Mouse (Mus musculus) neural tube, embryonic 15.5 days (tissue): ENCODE measurements at regions not wholly inside any gene's neighbourhood (a gene's known extent, or its start where the extent isn't known, plus 50 kb on each side); places are given as distances from the start of the nearest gene placed in this dataset.

Experiments
- ATAC-seq: fragments of 200-750 bp; cut with Nextera tagmentation; 2 replicates; pipeline ENCODE4 v1.8.0; 2017; ENCODE audit warnings: mild to moderate bottlenecking, moderate TSS enrichment, moderate library complexity; ENCODE audit not compliant: low FRiP score
- H3K27ac ChIP-seq: fragments of 300-500 bp; sonication (generic); replicated peaks from 2 replicates; pipeline ENCODE4 v1.5.1; 2015; ENCODE audit warnings: mild to moderate bottlenecking, inconsistent platforms
- H3K27me3 ChIP-seq: fragments of 300-500 bp; sonication (generic); replicated peaks from 2 replicates; pipeline ENCODE4 v1.6.1; 2015; ENCODE audit warnings: inconsistent platforms
- H3K36me3 ChIP-seq: fragments of 300-500 bp; sonication (generic); 2 replicates; pipeline ENCODE4 v1.6.1; 2015; ENCODE audit warnings: inconsistent platforms
- H3K4me1 ChIP-seq: fragments of 300-500 bp; sonication (generic); 2 replicates; pipeline ENCODE4 v1.6.1; 2015; ENCODE audit warnings: inconsistent platforms
- H3K4me2 ChIP-seq: fragments of 300-500 bp; sonication (generic); 2 replicates; pipeline ENCODE4 v1.6.1; 2015; ENCODE audit warnings: inconsistent platforms, mild to moderate bottlenecking, moderate library complexity
- H3K4me3 ChIP-seq: fragments of 300-500 bp; sonication (generic); replicated peaks from 2 replicates; pipeline ENCODE4 v1.5.1; 2015; ENCODE audit warnings: mild to moderate bottlenecking, inconsistent platforms
- H3K9ac ChIP-seq: fragments of 300-500 bp; sonication (generic); replicated peaks from 2 replicates; pipeline ENCODE4 v1.6.1; 2015; ENCODE audit warnings: mild to moderate bottlenecking, inconsistent platforms
- H3K9me3 ChIP-seq: fragments of 300-500 bp; sonication (generic); replicated peaks from 2 replicates; pipeline ENCODE4 v1.6.1; 2016; ENCODE audit warnings: inconsistent platforms
- WGBS: fragments of 180-500 bp; shearing (Covaris S2); methylation state at CpG from one replicate; pipeline ENCODE4 v1.1.7; 2015; ENCODE audit warnings: mixed read lengths; 5-methylcytosine and 5-hydroxymethylcytosine counted together

- no peaks in the 10 kb centered on the region for H3K4me1 ChIP-seq
- H3K27me3 ChIP-seq: no peaks in the 10 kb centered on the region
- H3K4me2 ChIP-seq: no peak overlapping the region
- H3K36me3 ChIP-seq: no peaks in the 10 kb centered on the region
- H3K9ac ChIP-seq: no peak overlapping the region
- H3K27ac ChIP-seq: no peak overlapping the region
- no peaks in the 10 kb centered on the region for H3K9me3 ChIP-seq
- H3K4me3 ChIP-seq: no peak overlapping the region
- no peak for ATAC-seq
Measured at GRCm38 (mm10) chr15:90021746-90022312, 180.2 kb upstream of the Syt10 start.

DNA sequence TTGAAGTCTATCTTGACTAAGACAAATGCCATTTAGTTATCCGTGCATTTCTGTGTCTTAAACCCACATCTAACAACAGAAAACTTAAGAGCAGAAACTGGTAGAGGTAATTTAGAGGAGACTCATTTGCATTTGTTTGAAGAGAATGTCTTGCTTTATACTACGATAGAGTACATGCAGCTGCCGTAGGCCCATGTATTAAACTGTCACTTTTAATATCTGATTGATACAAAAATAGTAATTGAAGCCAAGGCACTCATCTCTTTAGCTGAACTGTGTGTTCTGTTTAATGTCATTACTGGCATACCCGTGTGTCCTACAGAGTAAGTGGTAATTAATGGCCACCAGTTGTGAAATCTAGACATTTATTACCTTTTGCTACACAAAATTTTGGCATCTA is 181.5 kb upstream of the Syt10 start:
- no peak overlapping the region for H3K27ac ChIP-seq
- H3K9ac ChIP-seq: no peak overlapping the region
- no peaks in the 10 kb centered on the region for H3K9me3 ChIP-seq
- H3K4me2 ChIP-seq: no peak overlapping the region
- H3K4me1 ChIP-seq: no peaks in the 10 kb centered on the region
- no peaks in the 10 kb centered on the region for H3K27me3 ChIP-seq
- ATAC-seq: no peak
- no peaks in the 10 kb centered on the region for H3K36me3 ChIP-seq
- no peak overlapping the region for H3K4me3 ChIP-seq
- 59% methylated on average over 4 of the region's 4 CpGs for WGBS

GRCm38 (mm10) chr15:90034356-90034755 is 189.8 kb upstream of the Alg10b start:
- Histone ChIP-seq H3K4me1 (no peaks in the 10 kb centered on the region), H3K4me2 (no peak overlapping the region), H3K27ac (no peak overlapping the region), H3K4me3 (no peak overlapping the region), H3K9ac (no peak overlapping the region), H3K9me3 (no peaks in the 10 kb centered on the region), H3K36me3 (no peaks in the 10 kb centered on the region), H3K27me3 (no peaks in the 10 kb centered on the region)
- WGBS: 92% methylated on average over 2 of the region's 2 CpGs
- no peak for ATAC-seq

DNA sequence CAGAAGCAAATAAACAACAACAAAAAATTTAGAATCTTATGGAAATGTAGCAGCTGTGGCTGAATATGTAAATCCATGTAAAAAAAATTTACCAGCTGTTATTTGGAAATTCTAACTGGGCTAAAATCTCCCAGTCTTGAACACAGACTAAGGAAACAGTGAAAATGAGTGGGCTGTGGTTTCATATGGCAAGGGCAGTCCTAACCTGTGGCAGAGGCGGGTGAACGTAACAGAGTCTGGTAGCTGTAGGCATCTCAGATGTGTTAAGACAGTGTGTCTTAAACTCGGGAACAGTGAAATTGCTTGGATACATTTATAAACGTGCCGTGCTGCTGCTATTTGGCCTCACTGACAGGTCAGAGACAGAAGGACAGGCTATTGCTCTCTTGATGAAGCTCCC is 178.4 kb upstream of the Alg10b start:
- no peaks in the 10 kb centered on the region for H3K36me3 ChIP-seq
- no peak for ATAC-seq
- 85% methylated on average over 5 of the region's 5 CpGs for WGBS
- H3K27ac ChIP-seq: no peak overlapping the region
- no peak overlapping the region for H3K4me2 ChIP-seq
- H3K9me3 ChIP-seq: no peaks in the 10 kb centered on the region
- no peak overlapping the region for H3K4me3 ChIP-seq
- H3K4me1 ChIP-seq: peaks cover 3% of the 10 kb centered on the region; the same call in 1 of the 2 replicates
- no peak overlapping the region for H3K9ac ChIP-seq
- no peaks in the 10 kb centered on the region for H3K27me3 ChIP-seq

GRCm38 (mm10) chr15:90062021-90062420 is 162.1 kb upstream of the Alg10b start:
- ATAC-seq: no peak
- Histone ChIP-seq H3K27me3 (no peaks in the 10 kb centered on the region), H3K4me3 (no peak overlapping the region), H3K4me1 (no peaks in the 10 kb centered on the region), H3K27ac (no peak overlapping the region), H3K9me3 (no peaks in the 10 kb centered on the region), H3K9ac (no peak overlapping the region), H3K4me2 (no peak overlapping the region), H3K36me3 (no peaks in the 10 kb centered on the region)
- 84% methylated on average over 7 of the region's 7 CpGs for WGBS

DNA sequence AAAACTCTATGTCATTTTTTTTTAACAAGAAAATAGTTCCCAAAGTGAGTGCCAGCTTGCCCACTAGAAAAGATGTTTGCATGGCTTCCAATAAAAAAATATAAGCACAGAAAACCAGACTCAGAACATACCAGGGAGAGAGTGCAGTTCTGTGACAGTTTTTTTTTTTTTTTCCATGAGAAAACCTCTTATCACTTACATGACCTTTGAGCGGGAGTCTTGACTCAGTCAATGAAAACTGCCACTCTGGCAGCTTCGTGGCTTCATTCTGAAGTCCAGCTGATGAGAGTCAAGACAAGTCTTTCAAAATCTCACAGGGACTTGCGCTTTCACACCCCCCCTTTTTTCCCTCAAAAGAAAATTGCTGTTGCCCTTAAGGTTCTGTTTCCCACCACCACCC is 158.3 kb upstream of the Alg10b start:
- Histone ChIP-seq H3K4me1 (no peaks in the 10 kb centered on the region), H3K27me3 (no peaks in the 10 kb centered on the region), H3K36me3 (no peaks in the 10 kb centered on the region), H3K27ac (no peak overlapping the region), H3K9me3 (no peaks in the 10 kb centered on the region), H3K9ac (no peak overlapping the region), H3K4me2 (no peak overlapping the region), H3K4me3 (no peak overlapping the region)
- no peak for ATAC-seq
- WGBS: 92% methylated on average over 3 of the region's 3 CpGs

DNA sequence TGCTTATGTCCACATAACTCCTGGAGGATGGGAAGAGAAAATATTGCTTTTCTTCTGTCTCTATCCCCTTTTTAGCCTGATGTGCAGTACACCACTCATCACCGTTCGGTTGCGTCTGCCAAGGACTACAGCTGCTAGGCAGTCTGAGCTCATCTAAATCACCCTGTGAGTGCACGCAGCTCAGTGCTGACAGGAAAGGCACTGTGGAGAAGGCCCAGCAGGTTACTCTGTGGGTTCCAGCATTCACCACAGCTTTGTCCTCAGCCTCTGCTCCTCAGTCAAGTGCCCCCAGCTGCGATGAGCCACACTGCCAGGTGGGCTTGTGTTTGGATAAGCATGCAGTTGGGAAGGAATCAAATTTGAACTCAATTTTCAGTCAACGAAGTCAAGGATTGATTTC is 152.0 kb upstream of the Alg10b start:
- 39% methylated on average over 6 of the region's 6 CpGs for WGBS
- Histone ChIP-seq H3K9me3 (no peaks in the 10 kb centered on the region), H3K36me3 (no peaks in the 10 kb centered on the region), H3K4me2 (no peak overlapping the region), H3K27ac (0 out of 2 replicates have a peak overlapping the region, but pooled peaks have one; percentile 45), H3K4me1 (peaks cover 10% of the 10 kb centered on the region), H3K27me3 (no peaks in the 10 kb centered on the region), H3K4me3 (no peak overlapping the region), H3K9ac (no peak overlapping the region; the same call in 1 of the 2 replicates)
- peak; percentile 68; the same call in 1 of the 2 replicates for ATAC-seq

GRCm38 (mm10) chr15:90082175-90082951 is 141.7 kb upstream of the Alg10b start:
- Histone ChIP-seq H3K27me3 (no peaks in the 10 kb centered on the region), H3K9ac (no peak overlapping the region), H3K27ac (peak overlapping the region; percentile 37; the same call in 1 of the 2 replicates), H3K4me2 (no peak overlapping the region), H3K36me3 (no peaks in the 10 kb centered on the region), H3K9me3 (no peaks in the 10 kb centered on the region), H3K4me1 (peaks cover 8% of the 10 kb centered on the region), H3K4me3 (no peak overlapping the region)
- WGBS: 56% methylated on average over 9 of the region's 9 CpGs
- ATAC-seq: no peak

GRCm38 (mm10) chr15:90109445-90109988 is 114.6 kb upstream of the Alg10b start:
- Histone ChIP-seq H3K4me3 (no peak overlapping the region), H3K4me2 (no peak overlapping the region), H3K9me3 (no peaks in the 10 kb centered on the region), H3K4me1 (no peaks in the 10 kb centered on the region), H3K36me3 (no peaks in the 10 kb centered on the region), H3K27ac (no peak overlapping the region), H3K27me3 (no peaks in the 10 kb centered on the region), H3K9ac (no peak overlapping the region)
- 91% methylated on average over 3 of the region's 3 CpGs for WGBS
- ATAC-seq: no peak

GRCm38 (mm10) chr15:90113611-90114010 is 110.5 kb upstream of the Alg10b start:
- H3K4me1 ChIP-seq: no peaks in the 10 kb centered on the region
- no peaks in the 10 kb centered on the region for H3K9me3 ChIP-seq
- no peaks in the 10 kb centered on the region for H3K27me3 ChIP-seq
- no peak overlapping the region for H3K4me2 ChIP-seq
- WGBS: 54% methylated on average over 3 of the region's 3 CpGs
- no peak overlapping the region for H3K9ac ChIP-seq
- ATAC-seq: no peak
- no peak overlapping the region for H3K4me3 ChIP-seq
- H3K36me3 ChIP-seq: no peaks in the 10 kb centered on the region
- no peak overlapping the region for H3K27ac ChIP-seq

DNA sequence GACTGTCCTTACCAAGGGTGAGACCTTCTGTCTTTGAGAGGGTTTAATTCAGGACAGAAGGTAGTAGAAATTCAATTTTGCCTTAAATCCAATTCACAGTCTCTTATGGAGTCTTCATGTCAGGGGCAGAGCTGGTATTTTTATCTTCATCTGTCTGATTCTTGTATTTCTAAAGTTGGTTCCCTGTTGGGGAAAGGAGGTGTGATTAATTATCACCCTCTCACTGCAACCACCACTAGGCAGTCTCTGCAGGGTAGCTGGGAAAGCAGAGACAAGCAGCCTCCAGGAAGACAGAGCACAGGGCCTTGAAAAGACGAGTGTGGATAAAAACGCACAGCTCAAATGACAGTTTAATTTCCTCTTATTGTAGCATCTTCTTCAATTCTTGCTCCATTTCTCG is 104.4 kb upstream of the Alg10b start:
- Histone ChIP-seq H3K27ac (no peak overlapping the region), H3K36me3 (no peaks in the 10 kb centered on the region), H3K4me2 (no peak overlapping the region), H3K4me3 (no peak overlapping the region), H3K4me1 (no peaks in the 10 kb centered on the region), H3K27me3 (no peaks in the 10 kb centered on the region), H3K9me3 (no peaks in the 10 kb centered on the region), H3K9ac (no peak overlapping the region)
- ATAC-seq: no peak
- 72% methylated on average over 3 of the region's 3 CpGs for WGBS

DNA sequence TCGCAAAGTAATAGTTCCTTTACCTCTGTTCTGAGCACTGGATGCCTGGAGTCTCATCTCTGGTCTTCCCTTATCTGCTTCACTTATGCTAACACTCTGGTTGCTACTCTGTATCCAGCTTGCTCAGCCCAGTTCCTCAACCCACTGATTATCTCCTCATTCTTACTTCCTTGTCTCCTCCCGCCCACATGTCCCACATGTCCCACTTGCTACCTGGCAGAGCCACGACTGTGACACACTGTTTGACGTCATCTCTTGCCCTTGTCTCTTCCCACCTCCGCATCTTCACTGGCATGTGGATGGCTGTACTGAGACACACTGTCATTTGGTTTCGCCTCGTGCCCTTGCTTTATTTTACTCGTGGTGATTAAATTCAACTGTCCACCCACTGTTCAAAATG is 100.1 kb upstream of the Alg10b start:
- no peaks in the 10 kb centered on the region for H3K9me3 ChIP-seq
- no peak for ATAC-seq
- H3K4me3 ChIP-seq: no peak overlapping the region
- H3K27me3 ChIP-seq: no peaks in the 10 kb centered on the region
- H3K4me2 ChIP-seq: no peak overlapping the region
- 91% methylated on average over 8 of the region's 8 CpGs for WGBS
- H3K9ac ChIP-seq: no peak overlapping the region
- H3K36me3 ChIP-seq: no peaks in the 10 kb centered on the region
- H3K4me1 ChIP-seq: no peaks in the 10 kb centered on the region
- no peak overlapping the region for H3K27ac ChIP-seq
